Mouse (Mus musculus) heart, adult 2 months (tissue): ENCODE data around the gene Tchp.

Source experiments
- CTCF ChIP-seq: fragments of 200-600 bp; IDR thresholded peaks from 2 replicates; pipeline ENCODE4 v1.8.1; 2022; ENCODE audit warnings: antibody characterized with exemption, mild to moderate bottlenecking, moderate library complexity
- POLR2A ChIP-seq: fragments of 200-500 bp; IDR thresholded peaks from 2 replicates; pipeline ENCODE4 v1.6.1; 2011; ENCODE audit warnings: mild to moderate bottlenecking, low read depth, low read length, control low read depth; ENCODE audit not compliant: insufficient read depth

DNA sequence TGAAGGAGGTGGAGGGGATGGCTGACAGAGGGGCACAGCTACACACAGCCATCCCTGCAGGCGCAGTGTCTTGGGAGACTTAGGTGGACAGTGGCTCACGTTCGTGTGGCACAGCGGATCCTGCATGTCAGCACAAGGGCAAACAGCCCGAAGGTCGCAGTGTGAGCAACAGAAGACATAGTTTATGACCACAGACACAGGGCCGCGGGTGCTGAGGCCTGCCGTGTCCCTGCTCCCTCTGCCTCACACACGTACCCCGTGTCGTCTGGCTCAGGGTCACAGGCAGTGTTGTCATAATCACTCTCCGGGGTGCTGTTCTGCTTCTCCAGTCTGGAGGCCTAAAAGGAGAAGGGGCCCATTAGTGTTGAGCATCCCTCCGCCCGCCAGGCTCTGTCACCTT, 26.0 kb downstream of the Tchp start:
- TF ChIP-seq CTCF (no peak), POLR2A (no peak)
